Mouse (Mus musculus) heart, adult 2 months (tissue): ENCODE data around the gene Foxn3. TPM values are rescaled to one million over a fixed set of nuclear protein-coding genes. Genes with fewer than 3 reads are reported as not detected.

ENCODE experiments used
- DNase-seq, 2 experiments: peaks; one replicate each; pipeline ENCODE4 v3.0.0; 2021
- H3K27ac ChIP-seq: fragments of 200-600 bp; 2 replicates; pipeline ENCODE4 v1.8.1; 2022
- H3K27me3 ChIP-seq: fragments of 200-500 bp; 2 replicates; pipeline ENCODE4 v1.6.1; 2012; ENCODE audit warnings: mild to moderate bottlenecking, low read length, inconsistent platforms, mixed read lengths; ENCODE audit not compliant: control insufficient read depth, insufficient read depth
- H3K36me3 ChIP-seq: fragments of 200-500 bp; 2 replicates; pipeline ENCODE4 v1.6.1; 2012; ENCODE audit warnings: low read length, inconsistent platforms; ENCODE audit not compliant: control insufficient read depth, insufficient read depth
- H3K4me1 ChIP-seq: fragments of 200-500 bp; 2 replicates; pipeline ENCODE4 v1.6.1; 2011; ENCODE audit warnings: low read length; ENCODE audit not compliant: control insufficient read depth, insufficient read depth
- H3K4me3 ChIP-seq: fragments of 200-600 bp; 2 replicates; pipeline ENCODE4 v1.8.1; 2022
- H3K79me2 ChIP-seq: fragments of 200-500 bp; replicated peaks from 2 replicates; pipeline ENCODE4 v1.6.1; 2012; ENCODE audit warnings: mild to moderate bottlenecking, inconsistent platforms, low read length, moderate library complexity, mixed read lengths; ENCODE audit not compliant: control insufficient read depth, insufficient read depth
- H3K9ac ChIP-seq: fragments of 200-500 bp; 2 replicates; pipeline ENCODE4 v1.6.1; 2012; ENCODE audit warnings: low read depth, mild to moderate bottlenecking, control low read depth, inconsistent platforms, low read length, mixed read lengths
- CTCF ChIP-seq: fragments of 200-600 bp; IDR thresholded peaks from 2 replicates; pipeline ENCODE4 v1.8.1; 2022; ENCODE audit warnings: antibody characterized with exemption, mild to moderate bottlenecking, moderate library complexity
- EP300 ChIP-seq: fragments of 200-500 bp; IDR thresholded peaks from 2 replicates; pipeline ENCODE4 v1.6.1; 2011; ENCODE audit warnings: low read depth, low read length, control low read depth; ENCODE audit not compliant: insufficient read depth
- POLR2A ChIP-seq: fragments of 200-500 bp; IDR thresholded peaks from 2 replicates; pipeline ENCODE4 v1.6.1; 2011; ENCODE audit warnings: mild to moderate bottlenecking, low read depth, low read length, control low read depth; ENCODE audit not compliant: insufficient read depth
- whole genome bisulfite sequencing: fragments of 180-500 bp; shearing (Covaris S2); methylation state at CpG from one replicate; pipeline ENCODE4 v1.1.7; 2018; 5-methylcytosine and 5-hydroxymethylcytosine counted together
- intact Hi-C: fragments of 180-260 bp; cut with DNase I; formaldehyde crosslinking; loops from one replicate; pipeline ENCODE4 v1.15.1; 2025
- polyA plus RNA-seq: library from polyadenylated mRNA; depleted of rRNA; stranded (reverse); fragments of >200 nt; gene quantifications from 2 replicates; pipeline ENCODE4 v1.2.3, GENCODE M21; 2012
- total RNA-seq, 2 experiments: library from RNA; stranded (reverse); gene quantifications; 2 replicates each; pipeline ENCODE4 v1.2.3; 2021

The Foxn3 gene
- total and polyA plus RNA-seq, 3 experiments = 28.1 to 117 (median 106) TPM

GRCm38 (mm10) chr12:99529687-99530411 is 33.5 kb downstream of the Foxn3 start:
- H3K9ac ChIP-seq = no peak overlapping the region
- H3K79me2 ChIP-seq = peaks cover 3% of the 10 kb centered on the region; the same call in 1 of the 2 replicates
- intact Hi-C loops = no loop called here
- no peak overlapping the region for H3K4me3 ChIP-seq
- 58% methylated on average over 17 of the region's 17 CpGs for WGBS
- H3K27ac ChIP-seq = no peak overlapping the region
- DNase-seq = peak in 1 of 2 experiments; percentile 44
- no peaks in the 10 kb centered on the region for H3K27me3 ChIP-seq
- TF ChIP-seq POLR2A (no peak), EP300 (no peak), CTCF (no peak)
- peaks cover 10% of the 10 kb centered on the region for H3K4me1 ChIP-seq
- no peaks in the 10 kb centered on the region for H3K36me3 ChIP-seq

- no peak for DNase-seq
- intact Hi-C loops = no loop called here
- Histone ChIP-seq H3K79me2 (peaks cover 6% of the 10 kb centered on the region; the same call in 1 of the 2 replicates), H3K27me3 (no peaks in the 10 kb centered on the region), H3K36me3 (no peaks in the 10 kb centered on the region), H3K9ac (no peak overlapping the region), H3K27ac (no peak overlapping the region), H3K4me3 (no peak overlapping the region), H3K4me1 (peaks cover 10% of the 10 kb centered on the region)
- WGBS = 86% methylated on average over 5 of the region's 5 CpGs
- TF ChIP-seq EP300 = no peak
- TF ChIP-seq CTCF = no peak
- no peak for TF ChIP-seq POLR2A
Observed at GRCm38 (mm10) chr12:99528958-99529357, 34.4 kb downstream of the Foxn3 start.

GRCm38 (mm10) chr12:99527452-99527851 is 35.9 kb downstream of the Foxn3 start:
- intact Hi-C loops = no loop called here
- TF ChIP-seq EP300 (no peak), CTCF (no peak), POLR2A (no peak)
- peak in 1 of 2 experiments; percentile 16 for DNase-seq
- Histone ChIP-seq H3K9ac (no peak overlapping the region), H3K27me3 (no peaks in the 10 kb centered on the region), H3K4me3 (no peak overlapping the region), H3K4me1 (peaks cover 10% of the 10 kb centered on the region), H3K79me2 (peaks cover 6% of the 10 kb centered on the region; the same call in 1 of the 2 replicates), H3K36me3 (no peaks in the 10 kb centered on the region), H3K27ac (no peak overlapping the region)
- 74% methylated on average over 6 of the region's 6 CpGs for WGBS

GRCm38 (mm10) chr12:99526571-99527140 is 36.7 kb downstream of the Foxn3 start:
- intact Hi-C loops = no loop called here
- peak; percentile 26 to 34 for DNase-seq
- H3K4me3 ChIP-seq = no peak overlapping the region

GRCm38 (mm10) chr12:99522882-99523281 is 40.5 kb downstream of the Foxn3 start:
- H3K9ac ChIP-seq = no peak overlapping the region
- peaks cover 7% of the 10 kb centered on the region; the same call in 1 of the 2 replicates for H3K79me2 ChIP-seq
- H3K27ac ChIP-seq = no peak overlapping the region
- intact Hi-C loops = no loop called here
- H3K4me3 ChIP-seq = no peak overlapping the region
- WGBS = 77% methylated on average over 2 of the region's 2 CpGs
- TF ChIP-seq POLR2A (no peak), EP300 (no peak), CTCF (no peak)
- H3K4me1 ChIP-seq = peaks cover 5% of the 10 kb centered on the region
- no peaks in the 10 kb centered on the region for H3K27me3 ChIP-seq
- DNase-seq = no peak
- H3K36me3 ChIP-seq = no peaks in the 10 kb centered on the region

More at GRCm38 (mm10) chr12:99526571-99527140, 36.7 kb downstream of the Foxn3 start:
- no peak overlapping the region for H3K9ac ChIP-seq
- H3K36me3 ChIP-seq = no peaks in the 10 kb centered on the region
- H3K27me3 ChIP-seq = no peaks in the 10 kb centered on the region
- no peak for TF ChIP-seq POLR2A
- no peak for TF ChIP-seq EP300
- no peak for TF ChIP-seq CTCF
- H3K4me1 ChIP-seq = peaks cover 10% of the 10 kb centered on the region
- no peak overlapping the region for H3K27ac ChIP-seq
- peaks cover 6% of the 10 kb centered on the region; the same call in 1 of the 2 replicates for H3K79me2 ChIP-seq
- 35% methylated on average over 9 of the region's 9 CpGs for WGBS

- Histone ChIP-seq H3K79me2 (peaks cover 5% of the 10 kb centered on the region), H3K4me3 (no peak overlapping the region), H3K27ac (no peak overlapping the region), H3K27me3 (no peaks in the 10 kb centered on the region), H3K4me1 (no peaks in the 10 kb centered on the region; the same call in 1 of the 2 replicates), H3K9ac (no peak overlapping the region), H3K36me3 (no peaks in the 10 kb centered on the region)
- TF ChIP-seq CTCF = no peak
- no peak for TF ChIP-seq POLR2A
- TF ChIP-seq EP300 = no peak
- WGBS = 75% methylated on average over 4 of the region's 4 CpGs
- no peak for DNase-seq
- intact Hi-C loops = no loop called here
Observed at GRCm38 (mm10) chr12:99519862-99520261, 43.5 kb downstream of the Foxn3 start.
